Mouse (Mus musculus) heart, adult 2 months (tissue): ENCODE data around the gene Sstr3.

ENCODE experiments used
- CTCF ChIP-seq: fragments of 200-600 bp; IDR thresholded peaks from 2 replicates; pipeline ENCODE4 v1.8.1; 2022; ENCODE audit warnings: antibody characterized with exemption, mild to moderate bottlenecking, moderate library complexity
- EP300 ChIP-seq: fragments of 200-500 bp; IDR thresholded peaks from 2 replicates; pipeline ENCODE4 v1.6.1; 2011; ENCODE audit warnings: low read depth, low read length, control low read depth; ENCODE audit not compliant: insufficient read depth
- POLR2A ChIP-seq: fragments of 200-500 bp; IDR thresholded peaks from 2 replicates; pipeline ENCODE4 v1.6.1; 2011; ENCODE audit warnings: mild to moderate bottlenecking, low read depth, low read length, control low read depth; ENCODE audit not compliant: insufficient read depth

DNA sequence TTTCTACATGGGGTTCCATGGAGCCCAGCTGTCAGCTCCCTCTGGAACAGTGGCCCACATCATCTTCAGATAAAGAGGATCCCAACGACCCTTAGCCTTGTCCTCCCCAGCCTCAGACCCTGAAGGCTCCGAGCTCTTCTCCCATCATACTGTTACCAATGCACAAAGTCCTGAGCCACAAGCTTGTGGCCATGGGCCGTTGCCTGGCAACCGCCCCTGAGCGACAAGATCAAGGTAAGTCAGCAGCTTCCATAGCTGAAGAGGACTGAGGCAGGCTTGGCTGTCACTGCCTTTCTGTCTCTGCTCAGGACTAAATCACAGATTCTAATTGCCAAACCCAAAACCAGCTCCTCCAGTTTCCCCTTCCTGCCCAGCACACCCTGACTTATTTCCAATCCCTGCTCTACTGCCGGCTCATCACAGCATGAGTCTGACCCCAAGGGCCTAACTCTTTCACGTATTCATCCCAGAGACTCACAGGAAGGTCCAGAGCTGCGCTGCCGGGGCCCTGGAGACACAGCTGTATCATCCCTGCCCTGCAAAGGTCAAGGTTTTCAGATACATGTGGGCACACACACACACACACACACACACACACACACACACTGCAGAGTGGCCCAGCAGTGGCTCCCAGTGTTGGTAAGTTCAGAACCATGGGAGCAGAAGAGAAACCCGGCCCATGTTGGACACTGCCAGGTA is 8.6 kb downstream of the Sstr3 start:
- TF ChIP-seq CTCF, result no peak
- no peak for TF ChIP-seq POLR2A
- no peak for TF ChIP-seq EP300
